Mouse (Mus musculus) MEL (cell line): Measurements from ENCODE around the gene Hnrnpul1. TPM values are rescaled to one million over a fixed set of nuclear protein-coding genes. Genes with fewer than 3 reads are reported as not detected.

Source experiments
- DNase-seq: peaks from one replicate; pipeline ENCODE4 v3.0.0; 2011; ENCODE audit warnings: low read depth, low spot score
- H3K27ac ChIP-seq: 2 replicates; pipeline ENCODE4 v1.5.1; 2012; ENCODE audit warnings: low read depth, mild to moderate bottlenecking, control low read depth, low read length, moderate library complexity; ENCODE audit not compliant: control insufficient read depth
- H3K27me3 ChIP-seq, 2 experiments: fragments of 150-350 bp in 1 of 2; sonication (generic) in 1 of 2; 2 replicates each; pipeline ENCODE4 v1.6.1; 2012; ENCODE audit warnings: low read length in 2 of 2, mild to moderate bottlenecking in 2 of 2, improper control_type of control experiment in 1 of 2, moderate library complexity in 1 of 2; ENCODE audit not compliant: insufficient read depth in 2 of 2, control insufficient read depth in 1 of 2
- H3K36me3 ChIP-seq, 2 experiments: 2 replicates each; pipeline ENCODE4 v1.6.1; 2012 to 2014; ENCODE audit warnings: low read length in 2 of 2, improper control_type of control experiment in 1 of 2, inconsistent platforms in 1 of 2, mild to moderate bottlenecking in 1 of 2; ENCODE audit not compliant: insufficient read depth in 2 of 2, control insufficient read depth in 1 of 2
- H3K4me1 ChIP-seq, 2 experiments: fragments of 150-350 bp in 1 of 2; sonication (generic) in 1 of 2; 2 replicates each; pipeline ENCODE4 v1.6.1; 2012; ENCODE audit warnings: low read length in 2 of 2, improper control_type of control experiment in 1 of 2, mild to moderate bottlenecking in 1 of 2; ENCODE audit not compliant: insufficient read depth in 2 of 2, control insufficient read depth in 1 of 2
- H3K4me3 ChIP-seq, 2 experiments: fragments of 150-350 bp in 1 of 2; sonication (generic) in 1 of 2; 2 replicates each; pipeline ENCODE4 v1.5.1; 2012; ENCODE audit warnings: low read depth in 2 of 2, low read length in 2 of 2, mild to moderate bottlenecking in 2 of 2, moderate library complexity in 2 of 2, control low read depth in 1 of 2, improper control_type of control experiment in 1 of 2; ENCODE audit not compliant: control insufficient read depth in 1 of 2, insufficient read depth in 1 of 2
- H3K79me2 ChIP-seq: 2 replicates; pipeline ENCODE4 v1.6.1; 2012; ENCODE audit warnings: mild to moderate bottlenecking, low read length, moderate library complexity; ENCODE audit not compliant: control insufficient read depth, poor library complexity, insufficient read depth
- H3K9ac ChIP-seq: 2 replicates; pipeline ENCODE4 v1.6.1; 2012; ENCODE audit warnings: low read depth, mild to moderate bottlenecking, control low read depth, low read length, moderate library complexity; ENCODE audit not compliant: control insufficient read depth, poor library complexity, severe bottlenecking
- H3K9me3 ChIP-seq: fragments of 150-350 bp; sonication (generic); replicated peaks from 2 replicates; pipeline ENCODE4 v1.6.1; 2012; ENCODE audit warnings: mild to moderate bottlenecking, low read length, improper control_type of control experiment, moderate library complexity; ENCODE audit not compliant: insufficient read depth
- BHLHE40 ChIP-seq: IDR thresholded peaks from 2 replicates; pipeline ENCODE4 v1.6.1; 2012; ENCODE audit warnings: low read depth, mild to moderate bottlenecking, inconsistent platforms, low read length, improper control_type of control experiment, borderline replicate concordance
- GABPA ChIP-seq: IDR thresholded peaks from 2 replicates; pipeline ENCODE4 v1.6.1; 2012; ENCODE audit warnings: low read depth, mild to moderate bottlenecking, inconsistent platforms, low read length, improper control_type of control experiment, moderate library complexity
- GATA1 ChIP-seq: IDR thresholded peaks from 2 replicates; pipeline ENCODE4 v1.6.1; 2011; ENCODE audit warnings: low read depth, low read length, improper control_type of control experiment
- HCFC1 ChIP-seq: IDR thresholded peaks from 2 replicates; pipeline ENCODE4 v1.6.1; 2012; ENCODE audit warnings: low read depth, mild to moderate bottlenecking, inconsistent platforms, low read length, improper control_type of control experiment, moderate library complexity
- MAFK ChIP-seq: IDR thresholded peaks from 2 replicates; pipeline ENCODE4 v1.6.1; 2011; ENCODE audit warnings: low read depth, mild to moderate bottlenecking, low read length, improper control_type of control experiment, borderline replicate concordance
- MAZ ChIP-seq: IDR thresholded peaks from 2 replicates; pipeline ENCODE4 v1.6.1; 2012; ENCODE audit warnings: low read depth, mild to moderate bottlenecking, inconsistent platforms, low read length, improper control_type of control experiment
- MXI1 ChIP-seq: IDR thresholded peaks from 2 replicates; pipeline ENCODE4 v1.6.1; 2011; ENCODE audit warnings: mild to moderate bottlenecking, low read depth, low read length, improper control_type of control experiment
- MYC ChIP-seq: IDR thresholded peaks from 2 replicates; pipeline ENCODE4 v1.6.1; 2011; ENCODE audit warnings: low read depth, mild to moderate bottlenecking, low read length, improper control_type of control experiment, moderate library complexity
- NELFE ChIP-seq: IDR thresholded peaks from 2 replicates; pipeline ENCODE4 v1.6.1; 2011; ENCODE audit warnings: low read depth, low read length, improper control_type of control experiment
- NRF1 ChIP-seq: IDR thresholded peaks from 2 replicates; pipeline ENCODE4 v1.6.1; 2014; ENCODE audit warnings: low read depth, mild to moderate bottlenecking, inconsistent platforms, low read length, improper control_type of control experiment, moderate library complexity; ENCODE audit not compliant: poor library complexity, insufficient read depth, severe bottlenecking
- POLR2AphosphoS2 ChIP-seq: IDR thresholded peaks from 2 replicates; pipeline ENCODE4 v1.6.1; 2011; ENCODE audit warnings: low read length, improper control_type of control experiment
- POLR2AphosphoS5 ChIP-seq: IDR thresholded peaks from 2 replicates; pipeline ENCODE4 v1.6.1; 2012; ENCODE audit warnings: low read depth, borderline replicate concordance, mild to moderate bottlenecking, inconsistent platforms, low read length, moderate library complexity, mixed read lengths
- SIN3A ChIP-seq: IDR thresholded peaks from 2 replicates; pipeline ENCODE4 v1.6.1; 2012; ENCODE audit warnings: low read length, improper control_type of control experiment, inconsistent platforms
- TAL1 ChIP-seq: IDR thresholded peaks from 2 replicates; pipeline ENCODE4 v1.6.1; 2012; ENCODE audit warnings: mild to moderate bottlenecking, inconsistent platforms, low read length, moderate library complexity, mixed read lengths
- UBTF ChIP-seq: IDR thresholded peaks from 2 replicates; pipeline ENCODE4 v1.6.1; 2012; ENCODE audit warnings: low read depth, mild to moderate bottlenecking, inconsistent platforms, low read length, improper control_type of control experiment, moderate library complexity, borderline replicate concordance; ENCODE audit not compliant: insufficient read depth
- USF1 ChIP-seq: IDR thresholded peaks from 2 replicates; pipeline ENCODE4 v1.6.1; 2014; ENCODE audit warnings: low read depth, mild to moderate bottlenecking, inconsistent platforms, low read length, improper control_type of control experiment, moderate library complexity
- USF2 ChIP-seq, 2 experiments: IDR thresholded peaks; 2 replicates each; pipeline ENCODE4 v1.6.1; 2011 to 2012; ENCODE audit warnings: improper control_type of control experiment in 2 of 2, low read length in 2 of 2, borderline replicate concordance in 1 of 2, inconsistent platforms in 1 of 2, low read depth in 1 of 2, mild to moderate bottlenecking in 1 of 2; ENCODE audit not compliant: insufficient read depth in 1 of 2
- ZC3H11A ChIP-seq: IDR thresholded peaks from 2 replicates; pipeline ENCODE4 v1.6.1; 2012; ENCODE audit warnings: low read depth, mild to moderate bottlenecking, inconsistent platforms, low read length, improper control_type of control experiment
- ZKSCAN1 ChIP-seq: IDR thresholded peaks from 2 replicates; pipeline ENCODE4 v1.6.1; 2012; ENCODE audit warnings: low read depth, mild to moderate bottlenecking, inconsistent platforms, low read length, improper control_type of control experiment, moderate library complexity
- ZNF384 ChIP-seq: IDR thresholded peaks from 2 replicates; pipeline ENCODE4 v1.6.1; 2012; ENCODE audit warnings: low read depth, mild to moderate bottlenecking, inconsistent platforms, low read length, improper control_type of control experiment
- polyA plus RNA-seq, 2 experiments: library from polyadenylated mRNA; stranded (reverse) in 1 of 2; unstranded in 1 of 2; fragments of >175 nt in 1 of 2; fragments of >200 nt in 1 of 2; gene quantifications; 2 replicates each; pipeline versions ENCODE4 v1.2.1 to v1.2.4; 2012; ENCODE audit warnings: low replicate concordance in 2 of 2, low read depth in 1 of 2; ENCODE audit not compliant: insufficient read length in 2 of 2, insufficient read depth in 1 of 2, missing spikeins in 1 of 2
- total RNA-seq: library from RNA; depleted of rRNA; stranded (reverse); fragments of 300-350 nt; gene quantifications from 2 replicates; pipeline ENCODE4 v1.2.3, GENCODE M21; 2012

Gene Hnrnpul1
- total and polyA plus RNA-seq, 3 experiments = 56.1 to 215 (median 181) TPM

- TF ChIP-seq BHLHE40 = peak; percentile 87
- no peak for TF ChIP-seq HCFC1
- TF ChIP-seq NRF1 = peak; percentile 19; the same call in 1 of the 2 replicates
- TF ChIP-seq GABPA = no peak
- TF ChIP-seq GATA1 = peak; percentile 93
- no peak for TF ChIP-seq NELFE
- peak; percentile 53; the same call in 1 of the 2 replicates for TF ChIP-seq MYC
- peak; percentile 65; the same call in 1 of the 2 replicates for TF ChIP-seq MAFK
- no peak for TF ChIP-seq UBTF
- TF ChIP-seq MXI1 = peak; percentile 58
- TF ChIP-seq USF1 = no peak
- peak; percentile 25; the same call in 1 of the 2 replicates for TF ChIP-seq TAL1
- peak; percentile 28 for TF ChIP-seq ZC3H11A
- TF ChIP-seq ZNF384 = no peak
- TF ChIP-seq POLR2AphosphoS5 = no peak
- TF ChIP-seq USF2 (IDR thresholded peaks at IDR 0.05; ENCODE audit: borderline replicate concordance in 1 of 2, insufficient read depth in 1 of 2, low read depth in 1 of 2, low read length in 2 of 2) = no peak
- 0 out of 2 replicates have a peak, but pooled peaks have one; percentile 41 for TF ChIP-seq MAZ
- TF ChIP-seq SIN3A = peak; percentile 80
Measured at GRCm38 (mm10) chr7:25734991-25735390, 19.6 kb downstream of the Hnrnpul1 start (continued).

- H3K9me3 ChIP-seq = no peaks in the 10 kb centered on the region
- peaks cover 16 to 24% of the 10 kb centered on the region in 2 experiments for H3K4me1 ChIP-seq
- H3K36me3 ChIP-seq = peaks cover 24 to 49% of the 10 kb centered on the region in 2 experiments
- no peak overlapping the region for H3K4me3 ChIP-seq
- TF ChIP-seq ZKSCAN1 = no peak
- TF ChIP-seq ZC3H11A = no peak
- TF ChIP-seq TAL1 = no peak
- TF ChIP-seq POLR2AphosphoS2 = no peak
- TF ChIP-seq USF1 = no peak
- TF ChIP-seq UBTF = no peak
- TF ChIP-seq, all 39 proteins: peak for 0
- DNase-seq = no peak
- no peaks in the 10 kb centered on the region for H3K27me3 ChIP-seq
- peaks cover 4% of the 10 kb centered on the region; the same call in 1 of the 2 replicates for H3K79me2 ChIP-seq
- H3K27ac ChIP-seq = no peak overlapping the region
- H3K9ac ChIP-seq = no peak overlapping the region
Measured at GRCm38 (mm10) chr7:25731294-25732055, 23.1 kb downstream of the Hnrnpul1 start.
